Mouse (Mus musculus): ENCODE results near the gene Cst8. TPM values are rescaled to one million over a fixed set of nuclear protein-coding genes. Genes with fewer than 3 reads are reported as not detected.

Gene Cst8
- total RNA-seq, 1 experiment from 2014 or later, result not detected

Other genes with a start within 250 kb of the Cst8 start
- gene Nxt1, start 126.2 kb upstream of the Cst8 start, total RNA-seq (2017), result 34.9 and 40.3 TPM in 2 replicates
- 14.1 and 20.6 TPM in 2 replicates for gene Gzf1, start 117.8 kb upstream of the Cst8 start, total RNA-seq (2017)
- 1.1 and 2.1 TPM in 2 replicates for gene Napb, start 66.3 kb upstream of the Cst8 start, total RNA-seq (2017)
- gene Cstl1, start 48.4 kb upstream of the Cst8 start, total RNA-seq (2017), result not detected in 2 replicates
- not detected in 2 replicates for gene Cst11, start 27.3 kb upstream of the Cst8 start, total RNA-seq (2017)
- gene 8030411F24Rik, start 16.8 kb upstream of the Cst8 start, total RNA-seq (2017), result not detected in 2 replicates
- not detected in 2 replicates for gene Cst12, start 9.4 kb upstream of the Cst8 start, total RNA-seq (2017)
- gene Cst13, start 21.3 kb downstream of the Cst8 start, total RNA-seq (2017), result not detected in 2 replicates
- gene Cst9, start 36.4 kb downstream of the Cst8 start, total RNA-seq (2017), result not detected in 2 replicates
- not detected in 2 replicates for gene 9230104L09Rik, start 66.3 kb downstream of the Cst8 start, total RNA-seq (2017)
- gene Cst3, start 76.9 kb downstream of the Cst8 start, total RNA-seq (2017), result 267 and 297 TPM in 2 replicates
- gene Gm1330, start 204.5 kb downstream of the Cst8 start, total RNA-seq (2017), result not detected in 2 replicates
- not detected in 2 replicates for gene Gm10750, start 218.5 kb downstream of the Cst8 start, total RNA-seq (2017)